Mouse (Mus musculus): ENCODE measurements at regions not wholly inside any gene's neighbourhood (a gene's known extent, or its start where the extent isn't known, plus 50 kb on each side); places are given as distances from the start of the nearest gene placed in this dataset.

DNA sequence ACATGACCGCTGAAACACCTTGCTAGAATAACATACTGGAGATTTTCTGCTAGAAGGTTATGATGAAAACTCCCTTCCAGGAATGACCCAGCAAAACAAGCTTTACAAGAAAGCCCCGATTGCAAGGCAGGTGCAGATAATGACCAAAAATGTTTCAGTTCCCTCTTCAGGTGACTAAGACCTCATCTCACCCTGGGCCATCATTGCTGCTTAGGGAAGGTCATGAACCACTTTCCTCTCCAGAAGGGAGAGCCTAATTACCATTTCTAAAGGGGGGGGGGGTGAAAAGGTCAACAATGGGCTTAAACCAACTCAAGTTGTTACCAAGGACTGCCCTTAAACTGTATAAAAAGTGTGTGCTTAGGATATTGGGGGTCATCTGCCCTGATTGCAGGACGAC is 59.8 kb upstream of the Speer4c start:
- Histone ChIP-seq H3K4me3 (replicated peaks; ENCODE audit: low read length) (no peak overlapping the region), H3K27me3 (ENCODE audit: insufficient read depth, low read length) (no peaks in the 10 kb centered on the region), H3K36me3 (ENCODE audit: insufficient read depth, low read length) (no peaks in the 10 kb centered on the region), H3K9me3 (ENCODE audit: low read length) (peaks cover 54% of the 10 kb centered on the region), H3K4me1 (replicated peaks; ENCODE audit: low read depth, low read length) (peaks cover 17% of the 10 kb centered on the region)
- no peak for TF ChIP-seq NANOG (IDR thresholded peaks at IDR 0.05; ENCODE audit: borderline replicate concordance, low read length)
- no peak for TF ChIP-seq CTCF (conservative IDR thresholded peaks at IDR 0.05; ENCODE audit: low read length)
- TF ChIP-seq POU5F1 (IDR thresholded peaks at IDR 0.05; ENCODE audit: borderline replicate concordance, low read length), result no peak

DNA sequence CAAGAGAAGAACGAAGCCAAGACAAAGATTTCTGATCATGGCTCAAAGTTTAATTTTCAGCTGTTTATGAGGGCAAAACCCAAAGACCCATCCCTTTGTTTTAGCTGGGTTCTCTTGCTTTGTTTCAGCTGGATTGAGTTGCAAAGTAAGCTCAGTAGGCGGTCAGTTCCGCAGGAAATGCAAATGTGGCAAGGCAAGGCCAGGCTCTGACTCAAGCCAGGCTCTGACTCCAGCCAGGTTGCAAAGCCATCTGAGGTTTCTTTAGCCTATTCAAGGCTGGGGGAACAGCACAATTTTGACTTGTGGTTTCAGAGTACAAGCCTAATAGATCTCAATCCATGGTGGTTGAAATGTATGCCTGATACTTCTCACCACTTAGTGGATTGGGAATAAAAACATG is 60.5 kb upstream of the Speer4c start:
- H3K4me3 ChIP-seq (replicated peaks; ENCODE audit: low read length), result no peak overlapping the region
- no peaks in the 10 kb centered on the region for H3K36me3 ChIP-seq (ENCODE audit: insufficient read depth, low read length)
- peaks cover 56% of the 10 kb centered on the region for H3K9me3 ChIP-seq (ENCODE audit: low read length)
- H3K4me1 ChIP-seq (replicated peaks; ENCODE audit: low read depth, low read length), result peaks cover 17% of the 10 kb centered on the region
- TF ChIP-seq CTCF (conservative IDR thresholded peaks at IDR 0.05; ENCODE audit: low read length), result no peak
- TF ChIP-seq NANOG (IDR thresholded peaks at IDR 0.05; ENCODE audit: borderline replicate concordance, low read length), result no peak
- no peak for TF ChIP-seq POU5F1 (IDR thresholded peaks at IDR 0.05; ENCODE audit: borderline replicate concordance, low read length)
- H3K27me3 ChIP-seq (ENCODE audit: insufficient read depth, low read length), result no peaks in the 10 kb centered on the region

DNA sequence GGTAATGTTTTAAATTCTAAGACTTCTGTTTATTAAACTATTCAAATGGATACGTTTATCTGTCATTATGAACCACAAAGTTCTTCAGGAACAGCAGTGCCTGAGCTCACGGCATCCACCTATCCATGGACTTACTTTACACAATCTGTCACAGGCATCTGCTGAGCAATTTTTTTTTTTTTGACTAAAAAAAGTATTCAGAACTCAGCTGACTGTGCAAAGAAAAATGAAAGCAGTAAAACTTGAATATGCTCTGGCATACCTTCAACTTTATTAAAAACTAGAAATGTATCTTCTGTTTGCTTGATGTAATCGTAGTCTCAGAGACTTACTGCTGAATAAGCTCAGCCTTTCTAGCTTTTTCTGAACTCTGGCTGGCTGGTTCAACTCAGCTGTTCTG is 62.0 kb upstream of the Speer4c start:
- H3K27me3 ChIP-seq (ENCODE audit: insufficient read depth, low read length), result no peaks in the 10 kb centered on the region
- peaks cover 61% of the 10 kb centered on the region for H3K9me3 ChIP-seq (ENCODE audit: low read length)
- TF ChIP-seq POU5F1 (IDR thresholded peaks at IDR 0.05; ENCODE audit: borderline replicate concordance, low read length), result no peak
- TF ChIP-seq CTCF (conservative IDR thresholded peaks at IDR 0.05; ENCODE audit: low read length), result no peak
- H3K4me1 ChIP-seq (replicated peaks; ENCODE audit: low read depth, low read length), result peaks cover 17% of the 10 kb centered on the region
- H3K4me3 ChIP-seq (replicated peaks; ENCODE audit: low read length), result no peak overlapping the region
- H3K36me3 ChIP-seq (ENCODE audit: insufficient read depth, low read length), result no peaks in the 10 kb centered on the region

DNA sequence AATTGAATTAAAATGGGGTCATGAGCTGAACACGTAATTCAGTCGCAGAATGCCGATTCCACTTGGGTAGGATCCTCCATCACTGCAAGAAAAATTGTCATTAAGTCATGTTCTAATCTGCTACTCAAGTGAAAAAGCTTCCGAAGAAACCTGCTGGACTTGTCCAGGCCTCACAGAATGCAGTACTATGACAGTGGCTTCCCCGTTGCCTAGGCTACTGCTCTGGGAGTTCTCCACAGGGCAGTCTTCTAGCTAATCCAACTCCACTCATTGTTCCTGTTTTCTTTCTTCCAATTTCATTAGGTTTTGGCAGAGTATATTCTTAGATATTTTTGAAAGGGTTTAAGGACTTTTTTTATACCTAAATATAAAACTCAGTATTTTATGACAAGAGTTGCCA is 89.5 kb upstream of the Speer4c start:
- no peak for TF ChIP-seq CTCF (conservative IDR thresholded peaks at IDR 0.05; ENCODE audit: low read length)
- TF ChIP-seq POU5F1 (IDR thresholded peaks at IDR 0.05; ENCODE audit: borderline replicate concordance, low read length), result no peak
- no peak for TF ChIP-seq NANOG (IDR thresholded peaks at IDR 0.05; ENCODE audit: borderline replicate concordance, low read length)
- Histone ChIP-seq H3K27me3 (ENCODE audit: insufficient read depth, low read length) (no peaks in the 10 kb centered on the region), H3K36me3 (ENCODE audit: insufficient read depth, low read length) (no peaks in the 10 kb centered on the region), H3K4me3 (replicated peaks; ENCODE audit: low read length) (no peak overlapping the region), H3K4me1 (replicated peaks; ENCODE audit: low read depth, low read length) (no peaks in the 10 kb centered on the region), H3K9me3 (ENCODE audit: low read length) (peaks cover 5% of the 10 kb centered on the region; the same call in 1 of the 2 replicates)

DNA sequence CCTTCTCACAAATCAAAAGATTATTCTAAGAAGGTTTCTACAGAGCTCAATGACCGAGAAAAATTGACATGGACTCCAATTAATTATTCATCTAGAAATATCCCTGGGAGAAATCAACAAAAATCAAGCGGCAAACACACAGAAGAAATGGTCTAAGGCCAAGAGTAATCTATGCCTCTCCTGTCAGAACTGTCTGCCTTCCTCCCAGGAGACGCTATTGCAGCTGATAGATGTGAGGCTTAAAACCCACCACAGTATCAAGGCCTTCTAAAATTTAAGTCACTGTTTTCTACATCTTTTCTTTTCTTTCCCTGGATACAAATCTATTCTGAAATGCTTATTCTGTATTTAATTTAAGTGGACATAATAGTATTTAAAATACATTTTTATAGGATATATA is 102.8 kb upstream of the Speer4c start:
- TF ChIP-seq CTCF (conservative IDR thresholded peaks at IDR 0.05; ENCODE audit: low read length) (no peak), POU5F1 (IDR thresholded peaks at IDR 0.05; ENCODE audit: borderline replicate concordance, low read length) (no peak), NANOG (IDR thresholded peaks at IDR 0.05; ENCODE audit: borderline replicate concordance, low read length) (no peak)
- Histone ChIP-seq H3K4me1 (replicated peaks; ENCODE audit: low read depth, low read length) (no peaks in the 10 kb centered on the region), H3K4me3 (replicated peaks; ENCODE audit: low read length) (no peak overlapping the region), H3K9me3 (ENCODE audit: low read length) (no peaks in the 10 kb centered on the region), H3K36me3 (ENCODE audit: insufficient read depth, low read length) (no peaks in the 10 kb centered on the region), H3K27me3 (ENCODE audit: insufficient read depth, low read length) (no peaks in the 10 kb centered on the region)

DNA sequence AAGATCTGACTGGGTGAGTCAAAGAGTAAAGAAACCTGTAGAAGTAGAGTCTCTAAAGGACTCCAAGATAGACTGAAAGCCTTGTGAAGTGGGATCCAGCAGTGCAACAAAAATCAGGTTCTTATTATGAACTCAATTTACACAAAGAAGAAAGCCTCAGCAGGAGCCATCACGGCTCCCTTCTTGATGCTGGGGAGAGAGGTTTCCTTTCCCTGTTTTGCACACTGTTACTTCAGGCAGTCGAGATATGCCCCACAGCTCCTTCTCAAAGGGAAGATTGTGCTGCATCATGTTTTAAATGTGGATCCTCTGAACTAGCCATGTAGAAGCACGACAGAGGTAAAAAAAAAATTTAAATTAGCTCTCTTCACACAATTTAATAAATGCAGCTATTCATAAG is 103.3 kb upstream of the Speer4c start:
- no peaks in the 10 kb centered on the region for H3K36me3 ChIP-seq (ENCODE audit: insufficient read depth, low read length)
- H3K27me3 ChIP-seq (ENCODE audit: insufficient read depth, low read length), result no peaks in the 10 kb centered on the region
- no peaks in the 10 kb centered on the region for H3K4me1 ChIP-seq (replicated peaks; ENCODE audit: low read depth, low read length)
- no peaks in the 10 kb centered on the region for H3K9me3 ChIP-seq (ENCODE audit: low read length)
- no peak overlapping the region for H3K4me3 ChIP-seq (replicated peaks; ENCODE audit: low read length)
- TF ChIP-seq POU5F1 (IDR thresholded peaks at IDR 0.05; ENCODE audit: borderline replicate concordance, low read length) (no peak), NANOG (IDR thresholded peaks at IDR 0.05; ENCODE audit: borderline replicate concordance, low read length) (no peak), CTCF (conservative IDR thresholded peaks at IDR 0.05; ENCODE audit: low read length) (no peak)

DNA sequence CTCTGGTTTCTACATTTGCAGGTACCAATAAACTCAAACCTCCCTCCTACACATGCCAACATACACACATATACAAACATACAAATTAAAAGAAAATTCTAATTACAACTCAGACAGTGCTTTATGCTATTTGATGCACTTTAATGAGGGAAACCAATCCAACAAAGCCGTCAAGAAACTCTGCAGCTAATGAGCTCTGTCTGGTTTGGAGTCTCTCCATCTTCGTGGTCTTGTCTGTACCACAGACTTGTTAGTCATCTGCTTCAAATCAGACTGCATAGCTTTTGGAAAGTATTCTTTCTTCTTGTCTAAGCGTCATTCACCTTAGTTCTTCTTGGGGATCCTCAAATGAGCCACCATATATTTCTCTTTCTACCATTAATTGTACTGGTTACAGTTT is 108.9 kb upstream of the Speer4c start:
- peaks cover 2% of the 10 kb centered on the region for H3K9me3 ChIP-seq (ENCODE audit: low read length)
- no peaks in the 10 kb centered on the region for H3K4me1 ChIP-seq (replicated peaks; ENCODE audit: low read depth, low read length)
- TF ChIP-seq POU5F1 (IDR thresholded peaks at IDR 0.05; ENCODE audit: borderline replicate concordance, low read length) (no peak), CTCF (conservative IDR thresholded peaks at IDR 0.05; ENCODE audit: low read length) (no peak), NANOG (IDR thresholded peaks at IDR 0.05; ENCODE audit: borderline replicate concordance, low read length) (no peak)
- no peaks in the 10 kb centered on the region for H3K36me3 ChIP-seq (ENCODE audit: insufficient read depth, low read length)
- H3K27me3 ChIP-seq (ENCODE audit: insufficient read depth, low read length), result no peaks in the 10 kb centered on the region
- H3K4me3 ChIP-seq (replicated peaks; ENCODE audit: low read length), result no peak overlapping the region

DNA sequence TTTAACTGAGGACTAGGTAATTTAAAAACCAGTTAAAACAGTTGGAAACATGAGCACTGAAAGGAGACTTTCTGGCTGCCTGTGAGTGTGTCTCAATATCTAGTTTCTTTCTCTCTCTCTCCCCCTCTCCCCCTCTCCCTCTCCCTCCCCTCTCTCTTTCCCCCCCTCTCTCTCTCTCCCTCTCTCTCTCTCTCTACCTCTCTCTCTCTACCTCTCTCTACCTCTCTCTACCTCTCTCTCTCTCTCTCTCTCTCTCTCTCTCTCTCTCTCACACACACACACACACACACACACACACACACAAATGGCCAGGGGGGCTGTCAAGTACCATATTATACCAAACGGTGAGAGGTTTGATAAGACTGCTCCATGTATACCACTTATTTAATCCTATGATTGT is 103.0 kb upstream of the Cacna2d1 start:
- TF ChIP-seq CTCF (conservative IDR thresholded peaks at IDR 0.05; ENCODE audit: low read length), result no peak
- TF ChIP-seq NANOG (IDR thresholded peaks at IDR 0.05; ENCODE audit: borderline replicate concordance, low read length), result no peak
- TF ChIP-seq POU5F1 (IDR thresholded peaks at IDR 0.05; ENCODE audit: borderline replicate concordance, low read length), result no peak
- Histone ChIP-seq H3K9me3 (ENCODE audit: low read length) (peaks cover 13% of the 10 kb centered on the region), H3K36me3 (ENCODE audit: insufficient read depth, low read length) (no peaks in the 10 kb centered on the region), H3K27me3 (ENCODE audit: insufficient read depth, low read length) (no peaks in the 10 kb centered on the region), H3K4me3 (replicated peaks; ENCODE audit: low read length) (no peak overlapping the region), H3K4me1 (replicated peaks; ENCODE audit: low read depth, low read length) (no peaks in the 10 kb centered on the region)

DNA sequence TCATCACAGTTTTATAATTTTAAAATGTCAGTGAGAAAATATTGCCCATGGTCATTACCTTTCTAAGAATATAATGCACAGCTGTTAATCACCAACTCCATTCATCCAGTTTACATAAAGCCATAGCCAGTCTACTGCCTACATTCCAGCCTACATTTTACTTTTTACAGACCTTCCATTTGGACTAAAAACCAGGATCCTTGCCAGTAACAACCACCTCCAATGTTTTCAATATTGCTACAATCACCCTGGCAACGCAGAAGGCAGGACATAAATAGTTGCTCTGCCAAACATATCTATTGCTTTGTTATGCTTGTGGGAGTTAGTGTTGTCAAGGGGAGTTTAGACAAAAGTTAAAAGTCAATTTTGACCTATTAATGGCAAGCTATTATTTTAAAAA is 102.2 kb upstream of the Cacna2d1 start:
- no peaks in the 10 kb centered on the region for H3K4me1 ChIP-seq (replicated peaks; ENCODE audit: low read depth, low read length)
- no peak overlapping the region for H3K4me3 ChIP-seq (replicated peaks; ENCODE audit: low read length)
- H3K27me3 ChIP-seq (ENCODE audit: insufficient read depth, low read length), result no peaks in the 10 kb centered on the region
- peaks cover 13% of the 10 kb centered on the region for H3K9me3 ChIP-seq (ENCODE audit: low read length)
- H3K36me3 ChIP-seq (ENCODE audit: insufficient read depth, low read length), result no peaks in the 10 kb centered on the region
- no peak for TF ChIP-seq CTCF (conservative IDR thresholded peaks at IDR 0.05; ENCODE audit: low read length)
- no peak for TF ChIP-seq POU5F1 (IDR thresholded peaks at IDR 0.05; ENCODE audit: borderline replicate concordance, low read length)
- no peak for TF ChIP-seq NANOG (IDR thresholded peaks at IDR 0.05; ENCODE audit: borderline replicate concordance, low read length)

All from E14TG2a.4 (cell line).